Mouse (Mus musculus): ENCODE measurements at regions not wholly inside any gene's neighbourhood (a gene's known extent, or its start where the extent isn't known, plus 50 kb on each side); places are given as distances from the start of the nearest gene placed in this dataset.

DNA sequence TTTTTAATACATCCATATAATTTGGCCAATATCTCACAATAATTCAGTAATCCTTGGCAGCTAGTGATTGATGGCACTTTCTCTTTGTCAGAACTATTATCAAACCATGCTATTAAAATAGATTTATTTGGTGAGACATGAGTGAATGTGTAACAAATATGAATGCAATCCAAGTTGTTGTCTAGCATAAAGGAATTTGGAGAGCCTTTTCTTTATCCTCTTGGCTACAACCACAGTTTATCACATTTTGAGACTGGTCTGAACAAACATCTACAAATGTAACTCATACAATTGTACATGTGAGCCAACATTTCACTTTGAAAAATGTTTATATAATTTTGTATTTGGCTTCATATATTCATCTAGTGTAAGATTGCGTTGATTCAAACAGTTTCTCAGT is 676.5 kb downstream of the Pcdh7 start:
- Histone ChIP-seq H3K36me3 (ENCODE audit: control insufficient read depth, insufficient read depth, low read length) (no peaks in the 10 kb centered on the region), H3K27ac (ENCODE audit: low read length) (no peak overlapping the region), H3K4me2 (ENCODE audit: low read depth, low read length) (no peak overlapping the region), H3K27me3 (ENCODE audit: control insufficient read depth, insufficient read depth, low read depth, low read length) (no peaks in the 10 kb centered on the region), H3K4me3 (ENCODE audit: low read length) (no peak overlapping the region), H3K9me3 (ENCODE audit: control insufficient read depth, low read length) (no peaks in the 10 kb centered on the region), H3K9ac (ENCODE audit: low read length) (no peak overlapping the region), H3K4me1 (replicated peaks; ENCODE audit: control insufficient read depth, insufficient read depth, low read length) (no peaks in the 10 kb centered on the region)
- peak; percentile 71 for ATAC-seq (ENCODE audit: low read depth)
- 48% methylated on average over 1 of the region's 1 CpGs for WGBS

GRCm38 (mm10) chr5:58428265-58428664 is 710.5 kb downstream of the Pcdh7 start:
- no peak for ATAC-seq (ENCODE audit: low read depth)
- Histone ChIP-seq H3K4me2 (ENCODE audit: low read depth, low read length) (no peak overlapping the region), H3K9me3 (ENCODE audit: control insufficient read depth, low read length) (no peaks in the 10 kb centered on the region), H3K27ac (ENCODE audit: low read length) (no peak overlapping the region), H3K27me3 (ENCODE audit: control insufficient read depth, insufficient read depth, low read depth, low read length) (no peaks in the 10 kb centered on the region), H3K9ac (ENCODE audit: low read length) (no peak overlapping the region), H3K4me3 (ENCODE audit: low read length) (no peak overlapping the region), H3K36me3 (ENCODE audit: control insufficient read depth, insufficient read depth, low read length) (no peaks in the 10 kb centered on the region), H3K4me1 (replicated peaks; ENCODE audit: control insufficient read depth, insufficient read depth, low read length) (no peaks in the 10 kb centered on the region)
- WGBS, result 70% methylated on average over 2 of the region's 2 CpGs

DNA sequence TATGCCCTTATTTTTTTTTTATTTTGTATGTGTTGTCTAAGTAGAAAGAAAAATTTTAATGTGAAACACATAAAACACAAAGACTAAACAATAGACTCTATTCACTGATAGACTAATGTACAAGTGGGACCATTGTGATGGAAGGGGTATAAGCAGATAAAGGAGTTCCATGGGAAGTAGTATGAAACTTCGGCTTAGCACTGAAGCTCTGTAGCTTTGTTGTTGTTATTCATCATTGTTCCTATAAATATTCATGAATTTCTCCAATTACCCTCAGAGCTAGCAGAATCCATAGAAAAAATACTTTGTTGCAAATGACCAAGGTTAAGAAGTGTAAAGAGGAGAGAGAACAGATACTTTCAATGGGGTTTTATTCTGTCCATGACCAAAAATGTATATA is 718.7 kb downstream of the Pcdh7 start:
- 73% methylated on average over 1 of the region's 1 CpGs for WGBS
- Histone ChIP-seq H3K36me3 (ENCODE audit: control insufficient read depth, insufficient read depth, low read length) (no peaks in the 10 kb centered on the region), H3K9ac (ENCODE audit: low read length) (no peak overlapping the region), H3K9me3 (ENCODE audit: control insufficient read depth, low read length) (no peaks in the 10 kb centered on the region), H3K4me1 (replicated peaks; ENCODE audit: control insufficient read depth, insufficient read depth, low read length) (no peaks in the 10 kb centered on the region), H3K4me2 (ENCODE audit: low read depth, low read length) (no peak overlapping the region), H3K4me3 (ENCODE audit: low read length) (no peak overlapping the region), H3K27ac (ENCODE audit: low read length) (no peak overlapping the region), H3K27me3 (ENCODE audit: control insufficient read depth, insufficient read depth, low read depth, low read length) (no peaks in the 10 kb centered on the region)
- no peak for ATAC-seq (ENCODE audit: low read depth)

Measured in lung, embryonic 16.5 days (tissue).